Comparison of ENCODE assay signal across 13 mouse cellular contexts in genomic region chr8:96370500-96370899, GRCm38 (mm10).
"Had no signal": no experiment of that assay in that cellular context is flagged by ENCODE, and none has a peak within 500 bp of the region (broad histone marks: within the 10 kb centered on the region; RNA-seq: fewer than 3 reads in every experiment).

No protein-coding gene starts in this region.

- DNase-seq: kidney, adult 11 months; kidney, postnatal 36 days; left cerebral cortex, postnatal 4 days; lung, adult 2 months; lung, postnatal 36 days; right cerebral cortex, adult 18-20 months; right cerebral cortex, postnatal 25 days had no signal

- H3K9ac ChIP-seq: kidney, embryonic 15.5 days; limb, embryonic 13.5 days; liver, embryonic 14.5 days; neural tube, embryonic 15.5 days had no signal

- H3K4me1 ChIP-seq: kidney, embryonic 15.5 days; limb, embryonic 13.5 days; neural tube, embryonic 15.5 days had no signal

- H3K27ac ChIP-seq: kidney, embryonic 15.5 days; limb, embryonic 13.5 days; liver, embryonic 14.5 days; neural tube, embryonic 15.5 days had no signal

- ATAC-seq: lung, postnatal 0 days had no signal

- H3K9me3 ChIP-seq: kidney, embryonic 15.5 days; limb, embryonic 13.5 days; neural tube, embryonic 15.5 days had no signal

- H3K36me3 ChIP-seq: kidney, embryonic 15.5 days; limb, embryonic 13.5 days; neural tube, embryonic 15.5 days had no signal

- H3K27me3 ChIP-seq: kidney, embryonic 15.5 days; limb, embryonic 13.5 days; neural tube, embryonic 15.5 days had no signal

- H3K4me2 ChIP-seq: kidney, embryonic 15.5 days; limb, embryonic 13.5 days; neural tube, embryonic 15.5 days had no signal

- H3K4me3 ChIP-seq: kidney, embryonic 15.5 days; limb, embryonic 13.5 days; myocyte; neural tube, embryonic 15.5 days had no signal
